Mouse (Mus musculus): ENCODE data around the gene Nrxn2.

The Nrxn2 gene

GRCm38 (mm10) chr19:6459504-6459903, 41.0 kb downstream of the Nrxn2 start:
- H3K27me3 ChIP-seq (ENCODE audit: insufficient read depth, low read length): peaks cover 14% of the 10 kb centered on the region
- no peak for TF ChIP-seq POU5F1 (IDR thresholded peaks at IDR 0.05; ENCODE audit: borderline replicate concordance, low read length)
- TF ChIP-seq CTCF (conservative IDR thresholded peaks at IDR 0.05; ENCODE audit: low read length): no peak
- no peak for TF ChIP-seq NANOG (IDR thresholded peaks at IDR 0.05; ENCODE audit: borderline replicate concordance, low read length)
- H3K36me3 ChIP-seq (ENCODE audit: insufficient read depth, low read length): peaks cover 9% of the 10 kb centered on the region
- no peaks in the 10 kb centered on the region for H3K9me3 ChIP-seq (ENCODE audit: low read length)
- H3K4me3 ChIP-seq (replicated peaks; ENCODE audit: low read length): no peak overlapping the region
- peaks cover 34% of the 10 kb centered on the region for H3K4me1 ChIP-seq (replicated peaks; ENCODE audit: low read depth, low read length)

GRCm38 (mm10) chr19:6462841-6463240, 44.3 kb downstream of the Nrxn2 start:
- TF ChIP-seq CTCF (conservative IDR thresholded peaks at IDR 0.05; ENCODE audit: low read length) (no peak), POU5F1 (IDR thresholded peaks at IDR 0.05; ENCODE audit: borderline replicate concordance, low read length) (no peak), NANOG (IDR thresholded peaks at IDR 0.05; ENCODE audit: borderline replicate concordance, low read length) (no peak)
- peaks cover 3% of the 10 kb centered on the region; the same call in 1 of the 2 replicates for H3K27me3 ChIP-seq (ENCODE audit: insufficient read depth, low read length)
- no peak overlapping the region for H3K4me3 ChIP-seq (replicated peaks; ENCODE audit: low read length)
- H3K36me3 ChIP-seq (ENCODE audit: insufficient read depth, low read length): peaks cover 7% of the 10 kb centered on the region
- peaks cover 37% of the 10 kb centered on the region for H3K4me1 ChIP-seq (replicated peaks; ENCODE audit: low read depth, low read length)
- 0 out of 2 replicates have a peak, but pooled peaks cover 3% of the 10 kb centered on the region for H3K9me3 ChIP-seq (ENCODE audit: low read length)

- Histone ChIP-seq H3K27me3 (ENCODE audit: insufficient read depth, low read length) (peaks cover 3% of the 10 kb centered on the region; the same call in 1 of the 2 replicates), H3K9me3 (ENCODE audit: low read length) (0 out of 2 replicates have a peak, but pooled peaks cover 3% of the 10 kb centered on the region), H3K4me3 (replicated peaks; ENCODE audit: low read length) (no peak overlapping the region), H3K36me3 (ENCODE audit: insufficient read depth, low read length) (no peaks in the 10 kb centered on the region), H3K4me1 (replicated peaks; ENCODE audit: low read depth, low read length) (peaks cover 52% of the 10 kb centered on the region)
- TF ChIP-seq CTCF (conservative IDR thresholded peaks at IDR 0.05; ENCODE audit: low read length) (no peak), POU5F1 (IDR thresholded peaks at IDR 0.05; ENCODE audit: borderline replicate concordance, low read length) (no peak), NANOG (IDR thresholded peaks at IDR 0.05; ENCODE audit: borderline replicate concordance, low read length) (no peak)
Measured at GRCm38 (mm10) chr19:6464306-6465071, 46.0 kb downstream of the Nrxn2 start.

- H3K4me3 ChIP-seq (replicated peaks; ENCODE audit: low read length): no peak overlapping the region
- peaks cover 58% of the 10 kb centered on the region for H3K4me1 ChIP-seq (replicated peaks; ENCODE audit: low read depth, low read length)
- peaks cover 3% of the 10 kb centered on the region; the same call in 1 of the 2 replicates for H3K27me3 ChIP-seq (ENCODE audit: insufficient read depth, low read length)
- H3K9me3 ChIP-seq (ENCODE audit: low read length): 0 out of 2 replicates have a peak, but pooled peaks cover 3% of the 10 kb centered on the region
- no peaks in the 10 kb centered on the region for H3K36me3 ChIP-seq (ENCODE audit: insufficient read depth, low read length)
- no peak for TF ChIP-seq NANOG (IDR thresholded peaks at IDR 0.05; ENCODE audit: borderline replicate concordance, low read length)
- no peak for TF ChIP-seq POU5F1 (IDR thresholded peaks at IDR 0.05; ENCODE audit: borderline replicate concordance, low read length)
- no peak for TF ChIP-seq CTCF (conservative IDR thresholded peaks at IDR 0.05; ENCODE audit: low read length)
Measured at GRCm38 (mm10) chr19:6465090-6465489, 46.6 kb downstream of the Nrxn2 start.

- no peaks in the 10 kb centered on the region; the same call in 1 of the 2 replicates for H3K27me3 ChIP-seq (ENCODE audit: insufficient read depth, low read length)
- no peaks in the 10 kb centered on the region for H3K36me3 ChIP-seq (ENCODE audit: insufficient read depth, low read length)
- TF ChIP-seq CTCF (conservative IDR thresholded peaks at IDR 0.05; ENCODE audit: low read length) (peak; percentile 35), NANOG (IDR thresholded peaks at IDR 0.05; ENCODE audit: borderline replicate concordance, low read length) (no peak)
- peaks cover 75% of the 10 kb centered on the region for H3K4me1 ChIP-seq (replicated peaks; ENCODE audit: low read depth, low read length)
- 0 out of 2 replicates have a peak, but pooled peaks cover 3% of the 10 kb centered on the region for H3K9me3 ChIP-seq (ENCODE audit: low read length)
- H3K4me3 ChIP-seq (replicated peaks; ENCODE audit: low read length): no peak overlapping the region
Measured at GRCm38 (mm10) chr19:6466945-6467344, 48.4 kb downstream of the Nrxn2 start.

- Histone ChIP-seq H3K27me3 (ENCODE audit: insufficient read depth, low read length) (no peaks in the 10 kb centered on the region; the same call in 1 of the 2 replicates), H3K36me3 (ENCODE audit: insufficient read depth, low read length) (no peaks in the 10 kb centered on the region), H3K4me1 (replicated peaks; ENCODE audit: low read depth, low read length) (peaks cover 81% of the 10 kb centered on the region), H3K4me3 (replicated peaks; ENCODE audit: low read length) (no peak overlapping the region), H3K9me3 (ENCODE audit: low read length) (0 out of 2 replicates have a peak, but pooled peaks cover 3% of the 10 kb centered on the region)
- TF ChIP-seq CTCF (conservative IDR thresholded peaks at IDR 0.05; ENCODE audit: low read length): no peak
- no peak for TF ChIP-seq NANOG (IDR thresholded peaks at IDR 0.05; ENCODE audit: borderline replicate concordance, low read length)
- no peak for TF ChIP-seq POU5F1 (IDR thresholded peaks at IDR 0.05; ENCODE audit: borderline replicate concordance, low read length)
Measured at GRCm38 (mm10) chr19:6467374-6467979, 48.9 kb downstream of the Nrxn2 start.

- Histone ChIP-seq H3K9me3 (ENCODE audit: low read length) (0 out of 2 replicates have a peak, but pooled peaks cover 3% of the 10 kb centered on the region), H3K4me1 (replicated peaks; ENCODE audit: low read depth, low read length) (peaks cover 79% of the 10 kb centered on the region), H3K36me3 (ENCODE audit: insufficient read depth, low read length) (no peaks in the 10 kb centered on the region), H3K27me3 (ENCODE audit: insufficient read depth, low read length) (no peaks in the 10 kb centered on the region; the same call in 1 of the 2 replicates), H3K4me3 (replicated peaks; ENCODE audit: low read length) (no peak overlapping the region)
- TF ChIP-seq POU5F1 (IDR thresholded peaks at IDR 0.05; ENCODE audit: borderline replicate concordance, low read length): no peak
Measured at GRCm38 (mm10) chr19:6471630-6472029, 53.1 kb downstream of the Nrxn2 start.

GRCm38 (mm10) chr19:6472821-6473220, 54.3 kb downstream of the Nrxn2 start:
- Histone ChIP-seq H3K4me3 (replicated peaks; ENCODE audit: low read length) (0 out of 2 replicates have a peak overlapping the region, but pooled peaks have one; percentile 10), H3K9me3 (ENCODE audit: low read length) (no peaks in the 10 kb centered on the region), H3K36me3 (ENCODE audit: insufficient read depth, low read length) (peaks cover 6% of the 10 kb centered on the region; the same call in 1 of the 2 replicates), H3K4me1 (replicated peaks; ENCODE audit: low read depth, low read length) (peaks cover 76% of the 10 kb centered on the region), H3K27me3 (ENCODE audit: insufficient read depth, low read length) (no peaks in the 10 kb centered on the region; the same call in 1 of the 2 replicates)
- TF ChIP-seq NANOG (IDR thresholded peaks at IDR 0.05; ENCODE audit: borderline replicate concordance, low read length): no peak
- TF ChIP-seq POU5F1 (IDR thresholded peaks at IDR 0.05; ENCODE audit: borderline replicate concordance, low read length): no peak
- TF ChIP-seq CTCF (conservative IDR thresholded peaks at IDR 0.05; ENCODE audit: low read length): no peak

Data from E14TG2a.4 (cell line).